Mouse (Mus musculus) thymus, postnatal 25 days (tissue): ENCODE measurements around the gene Zfp830.
A peak's percentile ranks its signal among the peaks of the same experiment; 100 is the strongest.

Source experiments
- DNase-seq: peaks from one replicate; pipeline ENCODE4 v3.0.0; 2022

The Zfp830 gene

GRCm38 (mm10) chr11:82763742-82764437 is at the start of gene Zfp830, which contains the start of gene Cct6b:
TSS of gene Zfp830 (plus strand) at chr11:82764345.
TSS of gene Cct6b (minus strand) at chr11:82764321.
- peak; percentile 88 for DNase-seq

GRCm38 (mm10) chr11:82719294-82719693 is 44.9 kb upstream of the Zfp830 start:
- no peak for DNase-seq

DNA sequence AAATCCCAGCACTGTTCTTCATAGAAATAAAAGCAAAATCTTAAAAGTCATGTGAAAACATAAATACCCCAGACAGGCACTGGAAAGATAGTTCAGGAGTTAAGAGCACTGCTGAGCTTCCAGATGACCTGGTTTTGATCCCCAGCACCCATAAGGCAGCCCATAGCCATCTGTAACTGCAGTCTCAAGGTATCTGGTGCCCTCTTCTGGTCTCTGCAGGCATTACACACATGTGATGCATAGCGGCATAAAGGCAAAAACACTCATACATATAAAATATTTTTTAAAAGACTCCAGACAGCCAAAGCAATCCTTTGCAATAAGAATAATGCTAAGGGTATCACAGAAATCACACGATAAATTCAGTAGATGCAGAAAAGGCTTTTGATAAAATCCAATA is 37.3 kb upstream of the Zfp830 start:
- no peak for DNase-seq

DNA sequence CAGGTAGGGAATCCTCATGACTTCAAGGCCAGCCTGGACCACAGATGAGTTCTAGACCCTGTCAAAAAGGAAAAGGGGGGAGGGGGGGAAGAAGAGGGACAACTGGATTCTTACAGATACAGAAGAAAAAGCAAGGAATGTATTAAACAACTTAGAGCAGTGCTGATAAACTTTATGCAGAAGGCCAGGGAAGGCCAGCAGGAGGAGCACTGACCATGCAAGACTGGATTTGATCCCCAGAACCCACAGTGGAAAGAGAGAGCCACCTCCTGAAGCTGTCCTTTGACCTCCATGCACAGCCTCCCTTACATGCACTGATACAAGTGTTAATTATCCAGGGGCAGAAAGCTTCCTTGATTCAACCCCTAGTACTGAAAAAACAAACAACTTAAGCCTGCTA is 29.9 kb upstream of the Zfp830 start:
- no peak for DNase-seq

GRCm38 (mm10) chr11:82739006-82739405 is 25.1 kb upstream of the Zfp830 start:
- DNase-seq, result no peak

GRCm38 (mm10) chr11:82746138-82746537 is 18.0 kb upstream of the Zfp830 start:
- DNase-seq, result peak; percentile 65

DNA sequence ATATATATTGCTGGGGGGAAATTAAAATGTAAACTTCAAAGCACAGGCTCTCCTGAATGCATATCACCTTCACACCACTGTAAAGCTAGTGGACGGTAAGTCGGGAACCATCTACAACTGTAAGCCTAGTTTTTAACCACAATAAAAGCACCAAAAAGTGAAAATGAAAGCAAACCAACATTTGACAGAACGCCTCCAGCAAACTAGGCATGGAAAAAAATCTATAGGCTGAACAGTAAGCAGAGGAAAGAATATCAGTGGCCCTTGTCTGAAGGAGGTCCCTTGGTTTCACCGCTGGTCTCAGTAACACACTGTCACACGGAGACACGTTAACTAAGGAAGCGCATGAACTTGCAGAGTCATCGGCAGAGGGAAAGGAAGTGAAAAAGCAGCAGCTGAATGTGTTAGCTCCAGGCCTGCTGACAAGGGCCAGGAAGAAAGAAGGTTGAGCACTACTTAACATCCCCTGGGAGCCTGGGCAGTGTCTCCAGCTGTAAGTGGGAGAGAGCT is 17.2 kb upstream of the Zfp830 start:
- peak; percentile 48 for DNase-seq

GRCm38 (mm10) chr11:82752349-82753115 is 11.6 kb upstream of the Zfp830 start:
- no peak for DNase-seq

GRCm38 (mm10) chr11:82755919-82756318 is 8.2 kb upstream of the Zfp830 start:
- DNase-seq, result no peak

- no peak for DNase-seq
These were observed 1.8 kb upstream of the Zfp830 start for GRCm38 (mm10) chr11:82762286-82762829.

DNA sequence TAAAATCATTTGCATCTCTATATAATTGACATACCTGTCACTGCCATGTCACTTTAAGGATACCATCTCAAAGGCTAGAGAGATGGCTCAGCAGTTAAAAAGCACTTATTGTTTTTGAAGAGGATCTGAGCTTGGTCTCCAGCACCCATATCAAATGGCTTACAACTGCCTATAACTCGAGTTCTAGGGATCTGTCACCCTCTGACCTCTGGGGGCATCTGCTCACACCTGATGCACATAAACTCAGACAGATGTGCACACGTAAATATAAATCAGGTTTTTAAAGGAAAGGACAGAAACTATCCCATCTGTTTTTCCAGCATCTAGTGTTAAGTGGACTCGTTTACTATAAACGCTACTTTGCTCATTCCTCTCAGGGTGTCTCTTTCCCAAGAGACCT is 884 bp upstream of the Zfp830 start:
- DNase-seq, result peak; percentile 11

DNA sequence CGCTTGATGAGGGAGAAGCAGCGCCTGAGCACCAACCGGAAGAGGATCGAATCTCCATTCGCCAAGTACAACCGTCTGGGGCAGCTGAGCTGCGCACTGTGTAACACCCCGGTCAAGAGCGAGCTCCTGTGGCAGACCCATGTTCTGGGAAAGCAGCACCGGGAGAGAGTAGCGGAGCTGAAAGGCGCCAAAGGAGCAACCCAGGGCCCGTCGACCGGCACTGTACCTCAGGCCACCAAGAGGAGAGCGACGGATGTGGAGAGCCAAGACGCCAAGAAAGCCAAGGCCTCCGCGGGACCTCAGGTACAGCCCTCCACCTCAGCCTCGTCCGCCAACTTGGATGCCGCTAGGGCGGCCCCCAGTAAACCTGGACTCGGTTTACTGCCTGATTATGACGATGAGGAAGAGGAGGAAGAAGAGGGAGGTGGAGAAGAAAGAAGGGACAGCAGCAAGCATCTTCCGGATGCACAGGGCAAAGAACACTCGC is 336 bp downstream of the Zfp830 start:
- no peak for DNase-seq

DNA sequence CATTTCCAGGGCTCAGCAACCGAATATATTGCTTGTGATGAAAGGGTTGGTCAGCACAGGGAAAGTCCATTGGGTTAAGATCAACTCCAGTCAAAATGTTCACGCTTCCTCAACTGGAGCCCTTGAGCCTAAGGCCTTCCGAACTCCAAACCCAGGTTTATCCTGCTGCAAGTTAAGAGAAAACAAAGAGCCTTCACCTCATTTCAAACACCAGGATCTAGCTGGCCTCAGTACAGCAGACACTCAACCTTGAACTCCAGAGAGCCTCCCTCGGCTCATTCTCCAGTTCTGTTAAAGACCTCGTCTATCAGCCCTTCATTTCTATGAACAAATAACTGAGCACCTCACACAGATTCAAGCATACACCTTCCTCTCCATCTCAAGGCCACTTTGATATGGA is 16.0 kb downstream of the Zfp830 start:
- DNase-seq, result no peak

DNA sequence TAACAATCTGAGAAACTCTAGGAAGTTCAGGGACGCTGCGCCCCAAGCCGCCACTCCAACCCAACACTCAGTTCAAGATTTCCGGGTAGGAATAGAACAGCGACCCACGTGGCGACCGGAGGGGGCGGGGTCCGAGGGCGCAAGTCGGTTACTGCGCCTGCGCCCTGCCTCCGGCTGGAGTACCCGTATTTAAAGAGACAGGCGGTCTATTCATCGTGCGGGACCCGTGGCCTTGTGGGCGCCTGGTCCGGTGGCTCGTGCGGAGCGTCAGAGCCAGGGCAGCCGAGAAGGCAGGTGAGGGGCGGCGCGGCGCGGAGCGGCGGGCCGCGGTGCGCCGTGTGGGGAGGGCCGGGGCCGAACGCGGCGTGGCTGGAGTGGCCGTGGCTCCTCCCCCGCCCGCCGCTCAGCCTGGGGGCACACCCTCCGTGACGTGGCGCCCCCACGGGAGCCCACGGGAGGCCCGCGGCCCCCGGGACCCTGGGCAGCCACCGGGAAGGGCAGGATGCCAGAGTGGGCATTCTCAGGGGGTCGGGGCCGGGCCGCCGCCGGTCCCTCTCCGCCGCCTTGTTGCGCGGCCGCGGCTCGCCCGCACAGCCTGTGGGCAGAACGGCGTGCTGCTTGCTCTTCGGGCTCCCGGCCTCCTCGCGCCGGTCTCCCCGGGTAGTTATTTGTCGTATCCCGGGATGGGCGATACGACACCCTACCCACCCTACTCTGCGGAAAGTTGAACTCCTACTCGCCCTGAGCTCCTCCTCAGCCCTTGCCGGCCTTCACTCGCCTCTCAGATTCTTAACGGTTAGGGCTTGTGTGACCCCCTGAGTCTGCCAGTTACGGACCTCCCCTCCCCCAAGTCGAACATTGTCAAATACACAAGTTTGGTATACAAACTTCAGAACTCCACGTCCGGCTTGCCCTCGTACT is 17.1 kb downstream of the Zfp830 start, which contains the start of gene Lig3:
TSS of gene Lig3 (plus strand) at position 126 of the 921 bp plus-strand sequence.
- peak; percentile 94 for DNase-seq

GRCm38 (mm10) chr11:82782197-82782596 is 18.1 kb downstream of the Zfp830 start:
- DNase-seq, result no peak

- DNase-seq, result no peak
These were observed 19.3 kb downstream of the Zfp830 start for GRCm38 (mm10) chr11:82783453-82783852.

GRCm38 (mm10) chr11:82806656-82807055 is 42.5 kb downstream of the Zfp830 start:
- DNase-seq, result no peak

- no peak for DNase-seq
These were observed 43.2 kb downstream of the Zfp830 start for GRCm38 (mm10) chr11:82807370-82807769.

GRCm38 (mm10) chr11:82808485-82808884 is 44.3 kb downstream of the Zfp830 start:
- no peak for DNase-seq
